Mouse (Mus musculus): ENCODE results near the gene Ush1g. TPM values are rescaled to one million over a fixed set of nuclear protein-coding genes. Genes with fewer than 3 reads are reported as not detected.

Ush1g gene
- polyA plus RNA-seq, 1 experiment from 2014 or later = 0.04 TPM

GRCm38 (mm10) chr11:115326730-115327129 lies 4.9 kb upstream of the Ush1g start:
- H3K27ac ChIP-seq = no peak overlapping the region
- H3K36me3 ChIP-seq = no peaks in the 10 kb centered on the region
- no peaks in the 10 kb centered on the region for H3K9me3 ChIP-seq
- no peak overlapping the region for H3K4me3 ChIP-seq
- ATAC-seq (ENCODE audit: insufficient number of reproducible peaks, low FRiP score, low TSS enrichment, low read depth) = no peak
- peaks cover 4% of the 10 kb centered on the region for H3K4me1 ChIP-seq
- no peak overlapping the region for H3K4me2 ChIP-seq
- peaks cover 68% of the 10 kb centered on the region for H3K27me3 ChIP-seq
- no peak overlapping the region for H3K9ac ChIP-seq
- WGBS = 42% methylated on average over 7 of the region's 7 CpGs

- H3K27me3 ChIP-seq = peaks cover 81% of the 10 kb centered on the region
- H3K4me3 ChIP-seq = no peak overlapping the region
- no peaks in the 10 kb centered on the region for H3K9me3 ChIP-seq
- ATAC-seq (ENCODE audit: insufficient number of reproducible peaks, low FRiP score, low TSS enrichment, low read depth) = no peak
- H3K36me3 ChIP-seq = no peaks in the 10 kb centered on the region
- H3K4me1 ChIP-seq = peaks cover 12% of the 10 kb centered on the region
- H3K9ac ChIP-seq = no peak overlapping the region
- WGBS = 14% methylated on average over 32 of the region's 32 CpGs
- no peak overlapping the region for H3K27ac ChIP-seq
- H3K4me2 ChIP-seq = no peak overlapping the region
Observed at GRCm38 (mm10) chr11:115323354-115323753, 1.5 kb upstream of the Ush1g start.

DNA sequence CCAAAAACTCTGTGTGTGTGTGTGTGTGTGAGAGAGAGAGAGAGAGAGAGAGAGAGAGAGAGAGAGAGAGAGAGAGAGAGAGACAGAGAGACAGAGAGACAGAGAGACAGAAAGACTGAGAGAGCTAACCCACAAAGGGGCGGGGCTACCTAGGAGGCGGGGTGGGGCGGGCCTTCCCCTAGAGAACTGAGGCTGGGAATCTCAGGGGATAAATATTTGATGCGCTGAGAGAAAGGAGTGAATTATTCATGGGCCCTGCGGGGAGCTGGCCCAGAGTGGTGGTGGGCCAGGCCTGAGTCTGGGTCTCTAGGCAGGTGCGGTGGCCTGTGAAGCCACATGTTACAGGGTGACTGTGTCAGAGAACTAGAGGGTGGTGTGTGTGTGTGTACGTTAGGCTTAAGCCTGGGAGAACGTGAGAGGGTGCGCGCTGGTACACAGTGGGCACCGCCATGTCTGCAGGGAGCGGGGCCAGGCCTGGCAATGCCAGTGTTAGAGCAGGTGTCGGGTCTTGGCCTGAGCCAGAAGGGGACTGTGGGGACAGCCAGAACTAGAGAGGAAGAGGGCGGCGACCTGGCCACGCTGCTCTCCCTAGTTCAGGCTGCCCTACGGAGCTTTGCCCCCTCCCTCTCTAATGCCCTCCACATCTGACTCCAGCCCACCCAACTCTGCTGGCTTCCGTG lies 2.0 kb downstream of the Ush1g start:
- 8% methylated on average over 18 of the region's 18 CpGs for WGBS
- no peak overlapping the region for H3K9ac ChIP-seq
- no peak for ATAC-seq (ENCODE audit: insufficient number of reproducible peaks, low FRiP score, low TSS enrichment, low read depth)
- H3K4me1 ChIP-seq = peaks cover 13% of the 10 kb centered on the region
- H3K27ac ChIP-seq = no peak overlapping the region
- H3K4me2 ChIP-seq = no peak overlapping the region
- H3K4me3 ChIP-seq = no peak overlapping the region
- no peaks in the 10 kb centered on the region for H3K36me3 ChIP-seq
- no peaks in the 10 kb centered on the region for H3K9me3 ChIP-seq
- H3K27me3 ChIP-seq = peaks cover 100% of the 10 kb centered on the region

DNA sequence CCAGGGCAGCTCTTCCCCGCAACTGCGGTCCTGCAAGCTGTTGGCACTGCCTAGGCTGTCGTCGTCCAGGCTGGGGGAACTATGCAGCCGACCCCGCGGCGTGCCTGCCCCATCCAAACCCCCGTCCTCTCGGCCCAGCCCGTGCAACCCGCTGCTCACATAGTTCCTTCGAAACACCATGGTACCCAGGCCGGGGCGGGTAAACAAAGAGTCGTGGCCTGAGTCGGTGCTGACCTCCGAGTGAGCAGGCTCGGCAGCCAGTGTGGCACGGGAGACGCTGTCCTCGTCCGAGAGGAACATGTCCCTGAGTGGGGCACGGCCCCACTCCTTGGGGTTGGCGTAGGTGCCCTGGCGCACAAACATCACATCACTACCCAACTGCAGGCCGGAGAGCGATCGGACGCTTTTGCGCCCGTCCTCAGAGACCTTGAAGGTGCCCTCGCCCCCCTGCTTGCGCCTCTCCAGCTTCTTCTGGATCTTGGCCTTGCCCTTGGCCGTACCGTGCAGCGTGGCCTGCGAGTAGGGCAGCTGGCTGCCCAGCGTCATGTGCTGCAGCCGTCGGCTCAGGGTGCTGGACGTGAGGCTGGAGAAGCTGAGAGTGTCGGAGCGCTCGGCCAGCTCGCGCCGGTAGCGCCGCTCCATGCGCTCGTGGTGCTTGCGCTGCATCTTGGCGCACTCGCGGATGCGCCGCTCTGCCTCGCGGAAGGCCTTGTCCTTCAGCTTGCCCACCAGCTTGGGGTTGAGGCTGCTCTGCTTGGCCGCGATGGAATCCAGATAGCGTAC lies 3.4 kb downstream of the Ush1g start:
- Histone ChIP-seq H3K4me2 (no peak overlapping the region), H3K27me3 (peaks cover 96% of the 10 kb centered on the region), H3K27ac (no peak overlapping the region), H3K36me3 (no peaks in the 10 kb centered on the region), H3K4me1 (peaks cover 13% of the 10 kb centered on the region), H3K4me3 (no peak overlapping the region), H3K9me3 (no peaks in the 10 kb centered on the region), H3K9ac (no peak overlapping the region)
- ATAC-seq (ENCODE audit: insufficient number of reproducible peaks, low FRiP score, low TSS enrichment, low read depth) = no peak
- WGBS = 5% methylated on average over 63 of the region's 63 CpGs

DNA sequence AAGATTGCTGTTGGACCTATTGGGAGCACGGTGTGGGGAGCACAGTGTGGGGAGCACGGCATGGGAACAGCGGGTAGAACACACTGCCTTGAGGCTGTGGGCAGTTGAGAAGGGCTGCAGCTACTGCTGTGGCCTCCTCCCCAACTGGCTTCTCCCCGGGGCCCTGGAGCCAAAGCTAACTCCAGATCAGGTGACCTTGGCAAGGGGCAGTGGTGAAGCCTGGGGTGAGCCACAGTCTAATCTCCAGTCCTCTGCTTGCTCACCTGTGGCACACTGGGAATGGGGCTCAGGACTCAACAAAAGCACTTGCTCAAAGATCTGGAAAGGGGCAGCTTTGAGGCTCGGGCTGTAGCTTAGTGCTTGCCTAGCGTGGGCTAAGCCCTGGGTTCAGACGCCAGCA lies 4.6 kb downstream of the Ush1g start:
- no peak for ATAC-seq (ENCODE audit: insufficient number of reproducible peaks, low FRiP score, low TSS enrichment, low read depth)
- no peak overlapping the region for H3K4me3 ChIP-seq
- H3K27me3 ChIP-seq = peaks cover 96% of the 10 kb centered on the region
- 62% methylated on average over 7 of the region's 7 CpGs for WGBS
- H3K4me1 ChIP-seq = peaks cover 13% of the 10 kb centered on the region
- H3K36me3 ChIP-seq = no peaks in the 10 kb centered on the region
- no peaks in the 10 kb centered on the region for H3K9me3 ChIP-seq
- no peak overlapping the region for H3K9ac ChIP-seq
- H3K27ac ChIP-seq = no peak overlapping the region
- no peak overlapping the region for H3K4me2 ChIP-seq

GRCm38 (mm10) chr11:115314249-115314648 lies 7.6 kb downstream of the Ush1g start:
- no peak overlapping the region for H3K27ac ChIP-seq
- H3K9ac ChIP-seq = no peak overlapping the region
- no peak overlapping the region for H3K4me2 ChIP-seq
- 43% methylated on average over 2 of the region's 2 CpGs for WGBS
- H3K36me3 ChIP-seq = no peaks in the 10 kb centered on the region
- peaks cover 7% of the 10 kb centered on the region; the same call in 1 of the 2 replicates for H3K4me1 ChIP-seq
- peaks cover 73% of the 10 kb centered on the region for H3K27me3 ChIP-seq
- H3K9me3 ChIP-seq = no peaks in the 10 kb centered on the region
- no peak for ATAC-seq (ENCODE audit: insufficient number of reproducible peaks, low FRiP score, low TSS enrichment, low read depth)
- no peak overlapping the region for H3K4me3 ChIP-seq

- no peak overlapping the region for H3K4me2 ChIP-seq
- H3K4me1 ChIP-seq = 0 out of 2 replicates have a peak, but pooled peaks cover 5% of the 10 kb centered on the region
- H3K27me3 ChIP-seq = peaks cover 23% of the 10 kb centered on the region
- H3K9me3 ChIP-seq = no peaks in the 10 kb centered on the region
- H3K36me3 ChIP-seq = no peaks in the 10 kb centered on the region
- ATAC-seq (ENCODE audit: insufficient number of reproducible peaks, low FRiP score, low TSS enrichment, low read depth) = no peak
- WGBS = 65% methylated on average over 1 of the region's 1 CpGs
- no peak overlapping the region for H3K9ac ChIP-seq
- H3K4me3 ChIP-seq = no peak overlapping the region
- no peak overlapping the region for H3K27ac ChIP-seq
Observed at GRCm38 (mm10) chr11:115308781-115309180, 13.1 kb downstream of the Ush1g start.

GRCm38 (mm10) chr11:115306863-115307262 lies 15.0 kb downstream of the Ush1g start, which contains the start of gene Otop2:
TSS of gene Otop2 (plus strand) at chr11:115307163.
- H3K36me3 ChIP-seq = no peaks in the 10 kb centered on the region
- no peaks in the 10 kb centered on the region for H3K9me3 ChIP-seq
- H3K27me3 ChIP-seq = peaks cover 6% of the 10 kb centered on the region; the same call in 1 of the 2 replicates
- 0 out of 2 replicates have a peak, but pooled peaks cover 5% of the 10 kb centered on the region for H3K4me1 ChIP-seq
- H3K9ac ChIP-seq = no peak within 1 kb of the TSS
- H3K27ac ChIP-seq = no peak within 1 kb of the TSS
- no peak within 1 kb of the TSS for H3K4me2 ChIP-seq
- ATAC-seq (ENCODE audit: insufficient number of reproducible peaks, low FRiP score, low TSS enrichment, low read depth) = no peak
- WGBS = 23% methylated on average over 8 of the region's 8 CpGs
- no peak within 1 kb of the TSS for H3K4me3 ChIP-seq

GRCm38 (mm10) chr11:115303167-115303566 lies 18.7 kb downstream of the Ush1g start:
- no peak for ATAC-seq (ENCODE audit: insufficient number of reproducible peaks, low FRiP score, low TSS enrichment, low read depth)
- no peak overlapping the region for H3K4me2 ChIP-seq
- H3K9me3 ChIP-seq = no peaks in the 10 kb centered on the region
- H3K27ac ChIP-seq = no peak overlapping the region
- 60% methylated on average over 8 of the region's 8 CpGs for WGBS
- no peak overlapping the region for H3K9ac ChIP-seq
- peaks cover 21% of the 10 kb centered on the region for H3K27me3 ChIP-seq
- no peaks in the 10 kb centered on the region for H3K36me3 ChIP-seq
- 0 out of 2 replicates have a peak, but pooled peaks cover 5% of the 10 kb centered on the region for H3K4me1 ChIP-seq
- no peak overlapping the region for H3K4me3 ChIP-seq

DNA sequence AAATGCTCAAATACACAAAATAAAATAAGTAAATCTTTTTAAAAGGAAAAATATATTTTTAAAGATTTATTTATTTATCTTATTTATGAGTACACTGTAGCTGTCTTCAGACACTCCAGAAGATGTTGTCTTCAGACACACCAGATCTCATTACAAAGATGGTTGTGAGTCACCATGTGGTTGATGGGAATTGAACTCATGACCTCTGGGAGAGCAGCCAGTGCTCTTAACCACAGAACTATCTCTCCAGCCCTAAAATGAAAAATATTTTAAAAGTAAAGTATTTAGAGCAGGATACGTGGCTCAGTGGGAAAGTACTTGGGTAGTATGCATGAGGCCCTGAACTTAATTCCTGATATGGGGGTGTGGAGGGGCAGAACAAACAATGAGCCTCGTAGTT lies 20.5 kb downstream of the Ush1g start:
- Histone ChIP-seq H3K4me1 (peaks cover 11% of the 10 kb centered on the region), H3K4me2 (no peak overlapping the region), H3K27me3 (peaks cover 35% of the 10 kb centered on the region), H3K9ac (no peak overlapping the region), H3K36me3 (no peaks in the 10 kb centered on the region), H3K9me3 (no peaks in the 10 kb centered on the region), H3K27ac (no peak overlapping the region), H3K4me3 (no peak overlapping the region)
- WGBS = 85% methylated on average over 2 of the region's 2 CpGs
- no peak for ATAC-seq (ENCODE audit: insufficient number of reproducible peaks, low FRiP score, low TSS enrichment, low read depth)

GRCm38 (mm10) chr11:115300745-115301144 lies 21.1 kb downstream of the Ush1g start:
- Histone ChIP-seq H3K4me3 (no peak overlapping the region), H3K4me2 (no peak overlapping the region), H3K9me3 (no peaks in the 10 kb centered on the region), H3K36me3 (no peaks in the 10 kb centered on the region), H3K4me1 (peaks cover 8% of the 10 kb centered on the region), H3K27ac (no peak overlapping the region), H3K27me3 (peaks cover 42% of the 10 kb centered on the region), H3K9ac (no peak overlapping the region)
- 77% methylated on average over 4 of the region's 4 CpGs for WGBS
- no peak for ATAC-seq (ENCODE audit: insufficient number of reproducible peaks, low FRiP score, low TSS enrichment, low read depth)

GRCm38 (mm10) chr11:115298160-115298559 lies 23.7 kb downstream of the Ush1g start:
- H3K9me3 ChIP-seq = no peaks in the 10 kb centered on the region
- H3K4me2 ChIP-seq = no peak overlapping the region
- ATAC-seq (ENCODE audit: insufficient number of reproducible peaks, low FRiP score, low TSS enrichment, low read depth) = no peak
- peaks cover 8% of the 10 kb centered on the region for H3K4me1 ChIP-seq
- no peaks in the 10 kb centered on the region for H3K36me3 ChIP-seq
- H3K27me3 ChIP-seq = peaks cover 44% of the 10 kb centered on the region
- no peak overlapping the region for H3K27ac ChIP-seq
- no peak overlapping the region for H3K4me3 ChIP-seq
- WGBS = 61% methylated on average over 8 of the region's 8 CpGs
- no peak overlapping the region for H3K9ac ChIP-seq

All from limb, embryonic 15.5 days (tissue).